Mouse (Mus musculus) hindbrain, embryonic 10.5 days (tissue): ENCODE data around the gene Sept8. TPM values are rescaled to one million over a fixed set of nuclear protein-coding genes. Genes with fewer than 3 reads are reported as not detected.

Experiments
- DNase-seq: peaks from one replicate; pipeline ENCODE4 v3.0.0-alpha.2; 2017; ENCODE audit warnings: low spot score
- H3K27ac ChIP-seq: fragments of 300-500 bp; sonication (generic); 2 replicates; pipeline ENCODE4 v1.5.1; 2016; ENCODE audit warnings: mild to moderate bottlenecking, moderate library complexity
- H3K27me3 ChIP-seq: fragments of 300-500 bp; sonication (generic); 2 replicates; pipeline ENCODE4 v1.6.1; 2016; ENCODE audit warnings: mild to moderate bottlenecking; ENCODE audit not compliant: poor library complexity, insufficient read depth, severe bottlenecking
- H3K36me3 ChIP-seq: fragments of 300-500 bp; sonication (generic); 2 replicates; pipeline ENCODE4 v1.6.1; 2016; ENCODE audit warnings: mild to moderate bottlenecking, moderate library complexity
- H3K4me1 ChIP-seq: fragments of 300-500 bp; sonication (generic); replicated peaks from 2 replicates; pipeline ENCODE4 v1.6.1; 2016; ENCODE audit warnings: mild to moderate bottlenecking
- H3K4me3 ChIP-seq: fragments of 300-500 bp; sonication (generic); 2 replicates; pipeline ENCODE4 v1.5.1; 2016; ENCODE audit warnings: mild to moderate bottlenecking, moderate library complexity
- H3K9me3 ChIP-seq: fragments of 300-500 bp; sonication (generic); 2 replicates; pipeline ENCODE4 v1.6.1; 2016; ENCODE audit warnings: mild to moderate bottlenecking, moderate library complexity
- whole genome bisulfite sequencing: fragments of 180-500 bp; shearing (Covaris S2); methylation state at CpG from one replicate; pipeline ENCODE4 v1.1.7; 2016; 5-methylcytosine and 5-hydroxymethylcytosine counted together
- polyA plus RNA-seq: library from polyadenylated mRNA; unstranded; fragments of >200 nt; fragmentation: Nextera tagmentation; extraction: Ambion mirVana; gene quantifications from 2 replicates; pipeline ENCODE4 v1.2.1, GENCODE M21; 2016

Gene Sept8
- polyA plus RNA-seq, 1 experiment from 2014 or later: 15.6 TPM

DNA sequence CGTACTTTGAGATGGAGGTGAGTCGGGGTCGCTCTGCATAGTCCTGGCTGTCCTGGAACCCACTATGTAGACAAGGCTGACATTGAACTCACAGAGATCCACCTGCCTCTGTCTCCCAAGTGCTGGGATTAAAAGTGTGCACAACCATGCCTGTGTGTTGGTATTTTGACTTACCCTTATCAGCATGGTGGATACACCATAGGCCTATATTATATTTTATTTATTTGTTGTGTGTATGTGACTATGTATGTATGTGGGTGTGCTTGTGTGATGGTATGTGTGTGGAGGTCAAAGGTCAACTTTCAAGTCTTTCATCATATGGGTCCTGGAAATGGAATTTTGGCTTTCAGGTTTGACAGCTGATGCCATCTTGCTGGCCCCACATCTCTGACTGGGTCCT lies 3.3 kb downstream of the Sept8 start:
- DNase-seq: no peak
- no peaks in the 10 kb centered on the region for H3K9me3 ChIP-seq
- H3K4me3 ChIP-seq: no peak overlapping the region
- no peaks in the 10 kb centered on the region for H3K36me3 ChIP-seq
- peaks cover 68% of the 10 kb centered on the region for H3K27me3 ChIP-seq
- 92% methylated on average over 3 of the region's 3 CpGs for WGBS
- H3K27ac ChIP-seq: no peak overlapping the region
- H3K4me1 ChIP-seq: peaks cover 73% of the 10 kb centered on the region

DNA sequence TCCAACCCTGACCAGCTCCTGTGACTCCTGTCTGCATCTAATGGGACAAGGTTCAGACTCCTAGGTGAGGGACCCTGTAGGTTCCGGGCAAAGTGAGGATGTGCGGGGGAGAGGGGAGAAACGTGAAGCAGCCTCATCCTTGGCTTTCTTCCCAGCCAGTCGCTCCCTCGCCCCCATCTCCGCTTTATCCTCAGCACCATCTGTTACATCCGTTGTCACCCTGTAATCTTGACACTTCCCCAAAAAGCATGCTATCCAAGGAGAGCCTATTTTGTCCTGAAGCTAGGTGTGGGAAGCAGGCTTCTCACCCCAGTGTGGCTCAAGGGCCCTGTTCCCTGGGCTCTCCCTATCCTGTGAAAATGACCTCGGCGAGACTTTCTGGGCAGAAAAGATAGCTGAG lies 3.9 kb downstream of the Sept8 start:
- H3K4me1 ChIP-seq: peaks cover 71% of the 10 kb centered on the region
- H3K27ac ChIP-seq: 0 out of 2 replicates have a peak overlapping the region, but pooled peaks have one; percentile 5
- 81% methylated on average over 9 of the region's 9 CpGs for WGBS
- peaks cover 62% of the 10 kb centered on the region for H3K27me3 ChIP-seq
- no peak overlapping the region for H3K4me3 ChIP-seq
- no peaks in the 10 kb centered on the region for H3K36me3 ChIP-seq
- no peaks in the 10 kb centered on the region for H3K9me3 ChIP-seq
- DNase-seq: no peak

DNA sequence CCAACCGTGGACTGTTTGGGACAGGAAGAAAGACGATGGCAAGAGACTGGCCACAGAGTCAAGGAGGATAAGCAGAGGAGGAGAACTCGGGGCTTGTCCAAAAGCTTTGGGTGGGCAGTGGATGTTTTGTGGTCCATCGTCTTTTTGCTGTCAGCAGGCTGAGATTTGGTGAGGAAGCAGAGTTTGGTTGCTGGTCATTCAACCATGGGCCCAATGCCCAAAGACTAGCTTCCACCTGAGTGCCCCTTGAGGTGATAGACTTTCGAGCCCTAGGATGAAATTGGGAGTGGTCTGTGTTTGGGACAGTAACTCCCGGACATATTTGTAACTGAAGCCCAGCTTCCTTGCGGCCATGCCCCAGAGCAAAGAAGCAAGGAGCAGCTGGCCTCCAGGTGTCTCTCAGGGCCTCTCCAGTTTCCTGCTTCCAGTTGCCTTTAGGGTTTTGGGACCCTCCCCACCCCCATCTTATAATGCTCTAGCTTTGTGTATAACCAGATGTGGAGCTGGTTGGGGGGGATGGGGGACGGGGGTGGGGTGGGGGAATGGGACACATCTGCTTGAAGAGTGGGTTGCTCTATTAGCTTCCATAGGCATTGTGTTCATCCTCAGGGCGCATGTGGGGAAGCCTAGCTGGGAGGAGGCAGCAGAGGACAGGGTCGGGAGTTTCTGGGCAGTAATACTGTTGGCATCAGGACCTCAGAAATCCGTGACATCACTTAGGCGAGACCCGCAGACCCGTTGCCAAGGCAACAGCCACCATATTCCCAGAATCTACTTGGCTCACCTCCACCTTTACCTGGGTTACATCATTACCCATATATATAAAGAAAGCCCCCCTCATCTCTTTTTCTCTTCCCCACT lies 4.7 kb downstream of the Sept8 start:
- H3K4me3 ChIP-seq: no peak overlapping the region
- WGBS: 83% methylated on average over 14 of the region's 14 CpGs
- H3K9me3 ChIP-seq: no peaks in the 10 kb centered on the region
- peaks cover 54% of the 10 kb centered on the region for H3K27me3 ChIP-seq
- H3K4me1 ChIP-seq: peaks cover 78% of the 10 kb centered on the region
- H3K27ac ChIP-seq: 0 out of 2 replicates have a peak overlapping the region, but pooled peaks have one; percentile 5
- no peak for DNase-seq
- H3K36me3 ChIP-seq: no peaks in the 10 kb centered on the region

- H3K36me3 ChIP-seq: no peaks in the 10 kb centered on the region
- no peaks in the 10 kb centered on the region for H3K9me3 ChIP-seq
- 0 out of 2 replicates have a peak overlapping the region, but pooled peaks have one; percentile 18 for H3K27ac ChIP-seq
- no peak for DNase-seq
- 72% methylated on average over 6 of the region's 6 CpGs for WGBS
- H3K4me3 ChIP-seq: no peak overlapping the region
- H3K27me3 ChIP-seq: peaks cover 42% of the 10 kb centered on the region
- H3K4me1 ChIP-seq: peaks cover 77% of the 10 kb centered on the region
Observed at GRCm38 (mm10) chr11:53524905-53525304, 5.8 kb downstream of the Sept8 start.

DNA sequence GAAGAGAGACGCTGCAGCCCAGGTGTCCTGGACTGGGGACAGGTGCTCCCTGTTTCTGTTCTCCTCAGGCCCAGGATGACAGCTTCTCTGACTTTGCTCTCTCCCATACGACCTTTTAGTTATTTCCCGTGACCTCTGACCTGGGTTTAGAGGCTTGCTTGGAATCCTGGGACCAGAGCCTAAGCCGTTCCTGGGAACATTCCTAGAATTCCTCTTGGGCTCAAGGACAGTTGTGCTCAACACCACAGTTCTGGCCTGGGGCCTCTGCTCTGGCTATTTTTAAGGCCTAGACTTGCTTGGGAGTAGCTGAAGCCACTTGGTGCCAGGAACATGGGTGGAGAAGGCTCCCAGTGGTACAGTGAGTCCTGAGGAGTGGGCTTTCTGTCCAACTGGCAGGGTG lies 6.4 kb downstream of the Sept8 start:
- DNase-seq: no peak
- Histone ChIP-seq H3K9me3 (no peaks in the 10 kb centered on the region), H3K4me1 (peaks cover 72% of the 10 kb centered on the region), H3K4me3 (no peak overlapping the region), H3K27ac (0 out of 2 replicates have a peak overlapping the region, but pooled peaks have one; percentile 18), H3K36me3 (no peaks in the 10 kb centered on the region), H3K27me3 (peaks cover 37% of the 10 kb centered on the region)
- 33% methylated on average over 4 of the region's 4 CpGs for WGBS

- H3K4me1 ChIP-seq: peaks cover 47% of the 10 kb centered on the region
- WGBS: 72% methylated on average over 9 of the region's 9 CpGs
Observed at GRCm38 (mm10) chr11:53528397-53529252, 9.6 kb downstream of the Sept8 start.

GRCm38 (mm10) chr11:53529253-53529557 lies 10.1 kb downstream of the Sept8 start:
- H3K36me3 ChIP-seq: peaks cover 14% of the 10 kb centered on the region
- H3K27me3 ChIP-seq: peaks cover 4% of the 10 kb centered on the region; the same call in 1 of the 2 replicates
- no peak overlapping the region for H3K4me3 ChIP-seq
- H3K4me1 ChIP-seq: peaks cover 41% of the 10 kb centered on the region
- 75% methylated on average over 6 of the region's 6 CpGs for WGBS
- H3K27ac ChIP-seq: no peak overlapping the region
- no peaks in the 10 kb centered on the region for H3K9me3 ChIP-seq
- no peak for DNase-seq

More at GRCm38 (mm10) chr11:53528397-53529252, 9.6 kb downstream of the Sept8 start:
- peaks cover 8% of the 10 kb centered on the region for H3K36me3 ChIP-seq
- H3K27me3 ChIP-seq: peaks cover 6% of the 10 kb centered on the region
- H3K9me3 ChIP-seq: no peaks in the 10 kb centered on the region
- H3K4me3 ChIP-seq: no peak overlapping the region
- no peak for DNase-seq
- no peak overlapping the region for H3K27ac ChIP-seq

DNA sequence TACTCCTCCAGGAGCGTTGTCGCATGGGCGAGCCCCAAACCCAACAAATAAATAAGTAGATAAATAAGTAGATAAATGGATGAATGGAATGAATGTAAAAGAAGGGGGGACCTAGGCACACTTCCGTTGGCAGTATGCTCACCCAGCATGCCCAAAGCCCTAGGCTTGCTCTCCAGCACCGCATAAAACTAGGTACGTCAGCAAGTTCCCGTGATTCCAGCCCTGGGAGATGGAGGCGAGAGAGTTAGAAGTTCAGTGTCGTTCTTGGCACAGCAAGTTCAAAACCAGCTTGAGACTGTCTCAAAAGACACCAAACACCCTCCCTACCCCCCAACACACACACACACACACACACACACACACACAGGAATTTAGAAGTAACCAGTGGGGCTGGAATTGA lies 10.9 kb downstream of the Sept8 start:
- Histone ChIP-seq H3K36me3 (peaks cover 22% of the 10 kb centered on the region), H3K9me3 (no peaks in the 10 kb centered on the region), H3K4me1 (peaks cover 33% of the 10 kb centered on the region), H3K4me3 (no peak overlapping the region), H3K27ac (no peak overlapping the region), H3K27me3 (no peaks in the 10 kb centered on the region; the same call in 1 of the 2 replicates)
- 80% methylated on average over 9 of the region's 9 CpGs for WGBS
- DNase-seq: no peak

DNA sequence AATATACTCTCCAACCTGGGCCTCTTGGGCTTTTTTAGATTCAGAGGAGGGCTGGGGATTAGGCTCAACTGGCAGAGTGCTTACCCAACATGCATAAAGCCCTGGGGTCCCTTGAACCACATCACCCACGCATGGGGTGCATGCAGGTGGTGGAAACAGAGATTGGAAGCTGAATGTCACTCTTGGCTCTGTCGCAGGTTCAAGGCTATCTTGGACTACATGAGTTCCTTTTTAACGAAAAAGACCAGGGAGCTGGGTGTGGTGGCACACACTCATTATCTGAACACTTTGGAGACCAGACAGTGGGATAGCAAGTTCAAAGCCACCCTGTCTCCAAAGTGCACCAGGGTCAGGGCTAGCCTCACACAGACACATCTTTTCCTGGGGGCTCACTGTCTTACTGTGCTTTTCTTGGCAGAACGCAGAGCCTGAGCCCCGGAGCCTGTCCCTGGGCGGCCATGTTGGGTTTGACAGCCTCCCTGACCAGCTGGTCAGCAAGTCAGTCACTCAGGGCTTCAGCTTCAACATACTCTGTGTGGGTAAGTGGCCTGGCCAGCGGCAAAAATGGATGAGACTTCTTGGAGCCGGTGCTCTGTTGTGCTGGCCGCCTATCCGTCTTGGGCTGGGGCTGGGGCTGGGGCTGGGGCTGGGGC lies 12.6 kb downstream of the Sept8 start:
- Histone ChIP-seq H3K36me3 (peaks cover 39% of the 10 kb centered on the region), H3K27ac (no peak overlapping the region), H3K4me3 (no peak overlapping the region), H3K27me3 (no peaks in the 10 kb centered on the region; the same call in 1 of the 2 replicates), H3K4me1 (peaks cover 22% of the 10 kb centered on the region), H3K9me3 (no peaks in the 10 kb centered on the region)
- 92% methylated on average over 10 of the region's 10 CpGs for WGBS
- no peak for DNase-seq

- no peak overlapping the region for H3K4me3 ChIP-seq
- H3K9me3 ChIP-seq: no peaks in the 10 kb centered on the region
- DNase-seq: no peak
- WGBS: 96% methylated on average over 1 of the region's 1 CpGs
- peaks cover 22% of the 10 kb centered on the region for H3K4me1 ChIP-seq
- no peaks in the 10 kb centered on the region; the same call in none of the 2 replicates for H3K27me3 ChIP-seq
- no peak overlapping the region for H3K27ac ChIP-seq
- H3K36me3 ChIP-seq: peaks cover 44% of the 10 kb centered on the region
Observed at GRCm38 (mm10) chr11:53532231-53532620, 13.2 kb downstream of the Sept8 start.

GRCm38 (mm10) chr11:53539002-53539491 lies 20.0 kb downstream of the Sept8 start:
- Histone ChIP-seq H3K4me1 (peaks cover 16% of the 10 kb centered on the region), H3K36me3 (peaks cover 62% of the 10 kb centered on the region), H3K27me3 (no peaks in the 10 kb centered on the region; the same call in 1 of the 2 replicates), H3K4me3 (no peak overlapping the region), H3K9me3 (no peaks in the 10 kb centered on the region), H3K27ac (peak overlapping the region; percentile 13; the same call in 1 of the 2 replicates)
- 57% methylated on average over 15 of the region's 15 CpGs for WGBS
- no peak for DNase-seq

GRCm38 (mm10) chr11:53540394-53540793 lies 21.3 kb downstream of the Sept8 start:
- H3K36me3 ChIP-seq: peaks cover 48% of the 10 kb centered on the region

More at GRCm38 (mm10) chr11:53540394-53540793, 21.3 kb downstream of the Sept8 start:
- H3K9me3 ChIP-seq: no peaks in the 10 kb centered on the region
- 91% methylated on average over 3 of the region's 3 CpGs for WGBS
- no peak overlapping the region for H3K27ac ChIP-seq
- H3K4me3 ChIP-seq: no peak overlapping the region
- H3K27me3 ChIP-seq: no peaks in the 10 kb centered on the region; the same call in 1 of the 2 replicates
- peaks cover 16% of the 10 kb centered on the region for H3K4me1 ChIP-seq
- DNase-seq: no peak
